Mouse (Mus musculus): ENCODE measurements around the gene Raf1. TPM values are rescaled to one million over a fixed set of nuclear protein-coding genes. Genes with fewer than 3 reads are reported as not detected.
A peak's percentile ranks its signal among the peaks of the same experiment; 100 is the strongest.

The Raf1 gene
- total and polyA plus RNA-seq, 3 experiments = 79.3 to 80.7 TPM; not detected in 1

DNA sequence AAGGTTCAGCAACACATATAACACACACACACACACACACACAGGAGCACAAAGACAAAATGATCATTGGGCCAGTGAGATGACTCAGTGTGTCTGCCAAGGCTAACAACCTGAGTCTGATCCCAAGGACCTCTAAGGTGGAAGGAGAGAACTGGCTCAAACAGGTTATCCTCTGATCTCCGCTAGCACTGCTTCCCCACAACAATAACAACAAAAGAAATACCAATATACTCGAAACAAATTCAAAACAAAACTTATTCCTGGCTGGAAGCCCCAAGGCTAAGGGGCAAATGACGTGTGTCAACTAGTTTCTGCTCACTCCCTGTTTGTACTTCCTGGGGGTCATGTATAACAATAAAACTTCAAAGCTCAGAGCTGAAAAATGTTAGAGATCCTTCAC is 11.3 kb upstream of the Raf1 start:
- TF ChIP-seq BHLHE40 (IDR thresholded peaks at IDR 0.05; ENCODE audit: borderline replicate concordance, low read depth, low read length) = no peak
- TF ChIP-seq POLR2AphosphoS2 (IDR thresholded peaks at IDR 0.05; ENCODE audit: low read length) = no peak
- TF ChIP-seq HCFC1 (IDR thresholded peaks at IDR 0.05; ENCODE audit: low read depth, low read length) = no peak
- no peak for TF ChIP-seq MAFK (IDR thresholded peaks at IDR 0.05; ENCODE audit: borderline replicate concordance, low read depth, low read length)
- no peak for TF ChIP-seq GATA1 (IDR thresholded peaks at IDR 0.05; ENCODE audit: low read depth, low read length)
- TF ChIP-seq ETS1 (IDR thresholded peaks at IDR 0.05; ENCODE audit: low read depth, low read length) = no peak
- no peak for TF ChIP-seq UBTF (IDR thresholded peaks at IDR 0.05; ENCODE audit: borderline replicate concordance, insufficient read depth, low read depth, low read length)
- TF ChIP-seq CHD2 (IDR thresholded peaks at IDR 0.05; ENCODE audit: low read length) = no peak
- TF ChIP-seq TAL1 (IDR thresholded peaks at IDR 0.05; ENCODE audit: low read length) = no peak
- TF ChIP-seq CTCF (IDR thresholded peaks at IDR 0.05 in 2 of 3, conservative IDR thresholded peaks at IDR 0.05 in 1 of 3; ENCODE audit: control insufficient read depth in 1 of 3, insufficient read depth in 1 of 3, low read depth in 2 of 3, low read length in 3 of 3, poor library complexity in 1 of 3, severe bottlenecking in 1 of 3) = no peak
- no peak for TF ChIP-seq POLR2AphosphoS5 (IDR thresholded peaks at IDR 0.05; ENCODE audit: borderline replicate concordance, low read depth, low read length)
- no peak for TF ChIP-seq MYB (IDR thresholded peaks at IDR 0.05; ENCODE audit: low read depth, low read length)
- TF ChIP-seq CHD1 (IDR thresholded peaks at IDR 0.05; ENCODE audit: low read depth, low read length) = no peak
- no peak for TF ChIP-seq EP300 (IDR thresholded peaks at IDR 0.05; ENCODE audit: low read depth in 1 of 2, low read length in 2 of 2)
- no peak for TF ChIP-seq MAZ (IDR thresholded peaks at IDR 0.05; ENCODE audit: low read depth, low read length)
- no peak for TF ChIP-seq ZKSCAN1 (IDR thresholded peaks at IDR 0.05; ENCODE audit: low read depth, low read length)
- DNase-seq (ENCODE audit: low read depth, low spot score) = no peak
- Histone ChIP-seq H3K27me3 (ENCODE audit: control insufficient read depth in 1 of 2, insufficient read depth in 2 of 2, low read length in 2 of 2) (no peaks in the 10 kb centered on the region), H3K36me3 (ENCODE audit: control insufficient read depth in 1 of 2, insufficient read depth in 2 of 2, low read length in 2 of 2) (peaks cover 0 to 24% of the 10 kb centered on the region in 2 experiments; a peak in 2 of 4 replicates), H3K9me3 (replicated peaks; ENCODE audit: insufficient read depth, low read length) (no peaks in the 10 kb centered on the region), H3K79me2 (ENCODE audit: control insufficient read depth, insufficient read depth, low read length, poor library complexity) (no peaks in the 10 kb centered on the region), H3K4me1 (ENCODE audit: control insufficient read depth in 1 of 2, insufficient read depth in 2 of 2, low read length in 2 of 2) (peaks cover 11 to 35% of the 10 kb centered on the region in 2 experiments), H3K27ac (ENCODE audit: control insufficient read depth, low read depth, low read length) (no peak overlapping the region), H3K4me3 (ENCODE audit: control insufficient read depth in 1 of 2, insufficient read depth in 1 of 2, low read depth in 2 of 2, low read length in 2 of 2) (no peak overlapping the region), H3K9ac (ENCODE audit: control insufficient read depth, low read depth, low read length, poor library complexity, severe bottlenecking) (no peak overlapping the region)

DNA sequence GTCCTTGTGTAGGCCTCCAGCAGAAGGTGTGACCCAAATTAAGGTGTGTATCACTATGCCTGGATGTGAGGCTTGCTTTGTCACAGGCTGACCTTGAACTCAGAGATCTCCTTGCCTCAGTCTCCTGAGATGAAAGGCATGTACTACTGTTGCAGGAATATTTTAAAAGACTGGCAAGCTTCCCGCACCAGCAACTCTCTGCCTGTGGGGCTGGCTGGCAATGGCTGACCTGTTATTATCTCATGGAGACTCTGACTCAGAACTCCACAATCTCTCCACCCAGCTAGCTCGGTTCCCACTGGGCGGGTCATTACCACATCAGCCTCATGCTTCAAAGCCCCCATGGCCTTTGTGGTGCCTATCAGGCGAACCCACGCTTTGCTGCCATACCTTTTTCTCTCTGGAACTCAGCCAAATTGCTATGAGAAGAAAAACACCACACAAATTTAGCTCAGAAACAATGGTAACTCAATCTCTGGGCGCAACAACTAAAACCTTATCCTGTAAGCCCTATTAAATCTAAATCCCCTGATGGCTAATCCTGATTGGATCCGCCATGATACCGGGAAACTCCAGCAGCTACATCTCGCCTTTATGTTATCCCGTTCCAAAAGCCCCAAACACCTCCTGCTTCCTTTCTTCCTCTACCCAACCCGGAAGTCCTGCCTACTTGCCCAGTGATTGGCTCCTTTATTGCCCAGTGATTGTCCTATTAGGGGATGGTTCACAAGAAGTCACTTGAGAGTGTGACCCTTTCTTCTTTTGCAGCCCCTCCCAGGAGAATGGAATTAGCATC is 8.6 kb upstream of the Raf1 start:
- peak overlapping the region; percentile 55 for H3K9ac ChIP-seq (ENCODE audit: control insufficient read depth, low read depth, low read length, poor library complexity, severe bottlenecking)
- H3K4me3 ChIP-seq (ENCODE audit: control insufficient read depth in 1 of 2, insufficient read depth in 1 of 2, low read depth in 2 of 2, low read length in 2 of 2) = peak overlapping the region; percentile 47 to 72
- TF ChIP-seq NRF1 (IDR thresholded peaks at IDR 0.05; ENCODE audit: insufficient read depth, low read depth, low read length, poor library complexity, severe bottlenecking) (no peak), KAT2A (conservative IDR thresholded peaks at IDR 0.05; ENCODE audit: low read depth, low read length) (no peak), HCFC1 (IDR thresholded peaks at IDR 0.05; ENCODE audit: low read depth, low read length) (peak; percentile 80), NELFE (IDR thresholded peaks at IDR 0.05; ENCODE audit: low read depth, low read length) (peak; percentile 61; the same call in 1 of the 2 replicates), JUND (IDR thresholded peaks at IDR 0.05; ENCODE audit: low read depth, low read length) (no peak), RCOR1 (IDR thresholded peaks at IDR 0.05; ENCODE audit: low read depth, low read length) (peak; percentile 57; the same call in 1 of the 2 replicates), ETS1 (IDR thresholded peaks at IDR 0.05; ENCODE audit: low read depth, low read length) (peak; percentile 25; the same call in 1 of the 2 replicates), MAZ (IDR thresholded peaks at IDR 0.05; ENCODE audit: low read depth, low read length) (0 out of 2 replicates have a peak, but pooled peaks have one; percentile 56), EP300 (IDR thresholded peaks at IDR 0.05; ENCODE audit: low read depth in 1 of 2, low read length in 2 of 2) (peak; percentile 55 to 76; a peak in 3 of 4 replicates), E2F4 (IDR thresholded peaks at IDR 0.05; ENCODE audit: borderline replicate concordance, low read depth, low read length) (no peak), POLR2A (IDR thresholded peaks at IDR 0.05; ENCODE audit: control insufficient read depth in 1 of 2, insufficient read depth in 1 of 2, low read depth in 1 of 2, low read length in 2 of 2, poor library complexity in 1 of 2) (peak in 1 of 2 experiments; percentile 75; a peak in 2 of 4 replicates), ZKSCAN1 (IDR thresholded peaks at IDR 0.05; ENCODE audit: low read depth, low read length) (no peak), TAL1 (IDR thresholded peaks at IDR 0.05; ENCODE audit: low read length) (peak; percentile 70), ELF1 (IDR thresholded peaks at IDR 0.05; ENCODE audit: low read depth, low read length) (peak; percentile 94), ZC3H11A (IDR thresholded peaks at IDR 0.05; ENCODE audit: low read depth, low read length) (no peak), MAX (IDR thresholded peaks at IDR 0.05; ENCODE audit: low read length) (peak; percentile 64), GATA1 (IDR thresholded peaks at IDR 0.05; ENCODE audit: low read depth, low read length) (peak; percentile 44), USF1 (IDR thresholded peaks at IDR 0.05; ENCODE audit: low read depth, low read length) (no peak), POLR2AphosphoS5 (IDR thresholded peaks at IDR 0.05; ENCODE audit: borderline replicate concordance, low read depth, low read length) (no peak), TBP (IDR thresholded peaks at IDR 0.05; ENCODE audit: low read depth, low read length) (peak; percentile 80), MYC (IDR thresholded peaks at IDR 0.05; ENCODE audit: low read depth, low read length) (peak; percentile 83)

More for the DNA sequence above, 8.6 kb upstream of the Raf1 start:
- H3K9me3 ChIP-seq (replicated peaks; ENCODE audit: insufficient read depth, low read length) = no peaks in the 10 kb centered on the region
- H3K27ac ChIP-seq (ENCODE audit: control insufficient read depth, low read depth, low read length) = peak overlapping the region; percentile 87
- no peaks in the 10 kb centered on the region for H3K27me3 ChIP-seq (ENCODE audit: control insufficient read depth in 1 of 2, insufficient read depth in 2 of 2, low read length in 2 of 2)
- DNase-seq (ENCODE audit: low read depth, low spot score) = peak; percentile 92
- H3K79me2 ChIP-seq (ENCODE audit: control insufficient read depth, insufficient read depth, low read length, poor library complexity) = no peaks in the 10 kb centered on the region
- peaks cover 8 to 24% of the 10 kb centered on the region in 2 experiments for H3K4me1 ChIP-seq (ENCODE audit: control insufficient read depth in 1 of 2, insufficient read depth in 2 of 2, low read length in 2 of 2)
- H3K36me3 ChIP-seq (ENCODE audit: control insufficient read depth in 1 of 2, insufficient read depth in 2 of 2, low read length in 2 of 2) = peaks cover 0 to 12% of the 10 kb centered on the region in 2 experiments; a peak in 2 of 4 replicates

All from MEL (cell line).